Mouse (Mus musculus) MEL (cell line): ENCODE data around the gene St6gal1.

Experiments used
- CHD2 ChIP-seq: IDR thresholded peaks from 2 replicates; pipeline ENCODE4 v1.6.1; 2011; ENCODE audit warnings: low read length, improper control_type of control experiment
- CTCF ChIP-seq, 3 experiments: IDR thresholded peaks in 2 of 3; conservative IDR thresholded peaks in 1 of 3; 2 replicates each; pipeline ENCODE4 v1.5.1; 2011 to 2012; ENCODE audit warnings: low read length in 3 of 3, low read depth in 2 of 3, mild to moderate bottlenecking in 2 of 3, improper control_type of control experiment in 1 of 3, inconsistent platforms in 1 of 3, mixed read lengths in 1 of 3, moderate library complexity in 1 of 3; ENCODE audit not compliant: control insufficient read depth in 1 of 3, insufficient read depth in 1 of 3, poor library complexity in 1 of 3, severe bottlenecking in 1 of 3
- JUND ChIP-seq: IDR thresholded peaks from 2 replicates; pipeline ENCODE4 v1.6.1; 2011; ENCODE audit warnings: low read depth, mild to moderate bottlenecking, improper control_type of control experiment, low read length
- MAFK ChIP-seq: IDR thresholded peaks from 2 replicates; pipeline ENCODE4 v1.6.1; 2011; ENCODE audit warnings: low read depth, mild to moderate bottlenecking, low read length, improper control_type of control experiment, borderline replicate concordance
- MAZ ChIP-seq: IDR thresholded peaks from 2 replicates; pipeline ENCODE4 v1.6.1; 2012; ENCODE audit warnings: low read depth, mild to moderate bottlenecking, inconsistent platforms, low read length, improper control_type of control experiment
- MEF2A ChIP-seq: IDR thresholded peaks from 2 replicates; pipeline ENCODE4 v1.6.1; 2014; ENCODE audit warnings: low read depth, mild to moderate bottlenecking, inconsistent platforms, low read length, improper control_type of control experiment; ENCODE audit not compliant: poor library complexity, insufficient replicate concordance, severe bottlenecking; ENCODE audit errors: extremely low read depth
- MXI1 ChIP-seq: IDR thresholded peaks from 2 replicates; pipeline ENCODE4 v1.6.1; 2011; ENCODE audit warnings: mild to moderate bottlenecking, low read depth, low read length, improper control_type of control experiment
- POLR2A ChIP-seq, 2 experiments: IDR thresholded peaks; 2 replicates each; pipeline ENCODE4 v1.6.1; 2011 to 2012; ENCODE audit warnings: low read length in 2 of 2, mild to moderate bottlenecking in 2 of 2, control low read depth in 1 of 2, improper control_type of control experiment in 1 of 2, low read depth in 1 of 2, moderate library complexity in 1 of 2; ENCODE audit not compliant: control insufficient read depth in 1 of 2, insufficient read depth in 1 of 2, poor library complexity in 1 of 2
- POLR2AphosphoS2 ChIP-seq: IDR thresholded peaks from 2 replicates; pipeline ENCODE4 v1.6.1; 2011; ENCODE audit warnings: low read length, improper control_type of control experiment
- RCOR1 ChIP-seq: IDR thresholded peaks from 2 replicates; pipeline ENCODE4 v1.6.1; 2012; ENCODE audit warnings: low read depth, mild to moderate bottlenecking, inconsistent platforms, low read length, improper control_type of control experiment
- SIN3A ChIP-seq: IDR thresholded peaks from 2 replicates; pipeline ENCODE4 v1.6.1; 2012; ENCODE audit warnings: low read length, improper control_type of control experiment, inconsistent platforms
- TCF12 ChIP-seq: IDR thresholded peaks from 2 replicates; pipeline ENCODE4 v1.6.1; 2014; ENCODE audit warnings: low read depth, mild to moderate bottlenecking, inconsistent platforms, low read length, improper control_type of control experiment, moderate library complexity
- ZC3H11A ChIP-seq: IDR thresholded peaks from 2 replicates; pipeline ENCODE4 v1.6.1; 2012; ENCODE audit warnings: low read depth, mild to moderate bottlenecking, inconsistent platforms, low read length, improper control_type of control experiment

GRCm38 (mm10) chr16:23372340-23372739 is 147.8 kb downstream of the St6gal1 start:
- TF ChIP-seq CTCF (IDR thresholded peaks at IDR 0.05 in 2 of 3, conservative IDR thresholded peaks at IDR 0.05 in 1 of 3; ENCODE audit: control insufficient read depth in 1 of 3, insufficient read depth in 1 of 3, low read depth in 2 of 3, low read length in 3 of 3, poor library complexity in 1 of 3, severe bottlenecking in 1 of 3) = no peak
- no peak for TF ChIP-seq POLR2A (IDR thresholded peaks at IDR 0.05; ENCODE audit: control insufficient read depth in 1 of 2, insufficient read depth in 1 of 2, low read depth in 1 of 2, low read length in 2 of 2, poor library complexity in 1 of 2)
- TF ChIP-seq ZC3H11A = no peak
- no peak for TF ChIP-seq CHD2
- TF ChIP-seq MEF2A = no peak
- TF ChIP-seq RCOR1 = no peak
- TF ChIP-seq MAZ = no peak
- no peak for TF ChIP-seq TCF12
- no peak for TF ChIP-seq POLR2AphosphoS2
- no peak for TF ChIP-seq SIN3A
- no peak for TF ChIP-seq MXI1
- no peak for TF ChIP-seq JUND
- TF ChIP-seq MAFK = no peak
